Mouse (Mus musculus): ENCODE measurements at regions not wholly inside any gene's neighbourhood (a gene's known extent, or its start where the extent isn't known, plus 50 kb on each side); places are given as distances from the start of the nearest gene placed in this dataset.

GRCm38 (mm10) chr2:45229501-45229900 is 112.3 kb upstream of the Zeb2 start:
- DNase-seq = peak in 1 of 2 experiments; percentile 20

GRCm38 (mm10) chr2:45227276-45227944 is 110.2 kb upstream of the Zeb2 start:
- DNase-seq = no peak

- no peak for DNase-seq
Measured at GRCm38 (mm10) chr2:45226045-45226370, 108.8 kb upstream of the Zeb2 start.

GRCm38 (mm10) chr2:45225364-45226044 is 108.3 kb upstream of the Zeb2 start:
- no peak for DNase-seq

- DNase-seq = peak; percentile 29 to 39
Measured at GRCm38 (mm10) chr2:45222213-45222612, 105.0 kb upstream of the Zeb2 start.

- DNase-seq = no peak
Measured at GRCm38 (mm10) chr2:45219851-45220250, 102.7 kb upstream of the Zeb2 start.

GRCm38 (mm10) chr2:45212833-45213232 is 95.6 kb upstream of the Zeb2 start:
- DNase-seq = peak; percentile 7 to 21

- DNase-seq = no peak
Measured at GRCm38 (mm10) chr2:45208526-45208925, 91.3 kb upstream of the Zeb2 start.

GRCm38 (mm10) chr2:45205756-45206155 is 88.6 kb upstream of the Zeb2 start:
- no peak for DNase-seq

- DNase-seq = no peak
Measured at GRCm38 (mm10) chr2:45205211-45205610, 88.0 kb upstream of the Zeb2 start.

GRCm38 (mm10) chr2:45197955-45198631 is 80.9 kb upstream of the Zeb2 start:
- no peak for DNase-seq

- no peak for DNase-seq
Measured at GRCm38 (mm10) chr2:45197342-45197741, 80.1 kb upstream of the Zeb2 start.

- DNase-seq = no peak
Measured at GRCm38 (mm10) chr2:45196511-45196910, 79.3 kb upstream of the Zeb2 start.

- DNase-seq = no peak
Measured at GRCm38 (mm10) chr2:45194335-45194734, 77.1 kb upstream of the Zeb2 start.

- no peak for DNase-seq
Measured at GRCm38 (mm10) chr2:45185621-45185999, 68.4 kb upstream of the Zeb2 start.

GRCm38 (mm10) chr2:45184704-45185620 is 67.8 kb upstream of the Zeb2 start:
- DNase-seq = peak; percentile 42 to 54

- DNase-seq = no peak
Measured at GRCm38 (mm10) chr2:45184149-45184548, 67.0 kb upstream of the Zeb2 start.

- no peak for DNase-seq
Measured at GRCm38 (mm10) chr2:45182876-45183275, 65.7 kb upstream of the Zeb2 start.

- no peak for DNase-seq
Measured at GRCm38 (mm10) chr2:45181552-45181951, 64.4 kb upstream of the Zeb2 start.

- no peak for DNase-seq
Measured at GRCm38 (mm10) chr2:45178849-45179453, 61.8 kb upstream of the Zeb2 start.

- DNase-seq = no peak
Measured at GRCm38 (mm10) chr2:45172382-45172781, 55.2 kb upstream of the Zeb2 start.

- DNase-seq = no peak
Measured at GRCm38 (mm10) chr2:45171520-45172173, 54.5 kb upstream of the Zeb2 start.

Data from kidney, postnatal 4 days (tissue).